Mouse (Mus musculus) heart, embryonic 16.5 days (tissue): Measurements from ENCODE around the gene Mettl25. TPM values are rescaled to one million over a fixed set of nuclear protein-coding genes. Genes with fewer than 3 reads are reported as not detected.
A peak's percentile ranks its signal among the peaks of the same experiment; 100 is the strongest.

Experiments
- ATAC-seq: fragments of 200-750 bp; cut with Nextera tagmentation; replicated peaks from 2 replicates; pipeline ENCODE4 v1.8.0; 2017; ENCODE audit warnings: moderate number of reproducible peaks; ENCODE audit not compliant: insufficient read depth, low FRiP score; ENCODE audit errors: extremely low read depth
- H3K27ac ChIP-seq: fragments of 300-500 bp; sonication (generic); 2 replicates; pipeline ENCODE4 v1.5.1; 2014; ENCODE audit warnings: mild to moderate bottlenecking, low read length, control low read depth, moderate library complexity
- H3K27me3 ChIP-seq: fragments of 300-500 bp; sonication (generic); 2 replicates; pipeline ENCODE4 v1.6.1; 2014; ENCODE audit warnings: low read length, mixed read lengths; ENCODE audit not compliant: control insufficient read depth, insufficient read depth
- H3K36me3 ChIP-seq: fragments of 300-500 bp; sonication (generic); 2 replicates; pipeline ENCODE4 v1.6.1; 2014; ENCODE audit not compliant: control insufficient read depth, insufficient read depth
- H3K4me1 ChIP-seq: fragments of 300-500 bp; sonication (generic); 2 replicates; pipeline ENCODE4 v1.6.1; 2014; ENCODE audit warnings: low read length, mixed read lengths; ENCODE audit not compliant: control insufficient read depth, insufficient read depth
- H3K4me2 ChIP-seq: fragments of 300-500 bp; sonication (generic); 2 replicates; pipeline ENCODE4 v1.6.1; 2014; ENCODE audit warnings: low read depth, mild to moderate bottlenecking, control low read depth, low read length
- H3K4me3 ChIP-seq: fragments of 300-500 bp; sonication (generic); 2 replicates; pipeline ENCODE4 v1.5.1; 2014; ENCODE audit warnings: mild to moderate bottlenecking, control low read depth, low read length
- H3K9ac ChIP-seq: fragments of 300-500 bp; sonication (generic); 2 replicates; pipeline ENCODE4 v1.6.1; 2014; ENCODE audit warnings: low read length, control low read depth
- H3K9me3 ChIP-seq: fragments of 300-500 bp; sonication (generic); replicated peaks from 2 replicates; pipeline ENCODE4 v1.6.1; 2016; ENCODE audit warnings: low read length; ENCODE audit not compliant: control insufficient read depth
- WGBS: fragments of 180-500 bp; shearing (Covaris S2); extraction: QIAGEN DNeasy Blood & Tissue Kit; methylation state at CpG from one replicate; pipeline ENCODE4 v1.1.7; 2014; 5-methylcytosine and 5-hydroxymethylcytosine counted together
- polyA plus RNA-seq: library from polyadenylated mRNA; unstranded; fragments of >200 nt; fragmentation: Nextera tagmentation; extraction: Ambion mirVana; gene quantifications from 2 replicates; pipeline ENCODE4 v1.2.1, GENCODE M21; 2015

The Mettl25 gene
- 11.0 and 11.2 TPM in 2 replicates for polyA plus RNA-seq

DNA sequence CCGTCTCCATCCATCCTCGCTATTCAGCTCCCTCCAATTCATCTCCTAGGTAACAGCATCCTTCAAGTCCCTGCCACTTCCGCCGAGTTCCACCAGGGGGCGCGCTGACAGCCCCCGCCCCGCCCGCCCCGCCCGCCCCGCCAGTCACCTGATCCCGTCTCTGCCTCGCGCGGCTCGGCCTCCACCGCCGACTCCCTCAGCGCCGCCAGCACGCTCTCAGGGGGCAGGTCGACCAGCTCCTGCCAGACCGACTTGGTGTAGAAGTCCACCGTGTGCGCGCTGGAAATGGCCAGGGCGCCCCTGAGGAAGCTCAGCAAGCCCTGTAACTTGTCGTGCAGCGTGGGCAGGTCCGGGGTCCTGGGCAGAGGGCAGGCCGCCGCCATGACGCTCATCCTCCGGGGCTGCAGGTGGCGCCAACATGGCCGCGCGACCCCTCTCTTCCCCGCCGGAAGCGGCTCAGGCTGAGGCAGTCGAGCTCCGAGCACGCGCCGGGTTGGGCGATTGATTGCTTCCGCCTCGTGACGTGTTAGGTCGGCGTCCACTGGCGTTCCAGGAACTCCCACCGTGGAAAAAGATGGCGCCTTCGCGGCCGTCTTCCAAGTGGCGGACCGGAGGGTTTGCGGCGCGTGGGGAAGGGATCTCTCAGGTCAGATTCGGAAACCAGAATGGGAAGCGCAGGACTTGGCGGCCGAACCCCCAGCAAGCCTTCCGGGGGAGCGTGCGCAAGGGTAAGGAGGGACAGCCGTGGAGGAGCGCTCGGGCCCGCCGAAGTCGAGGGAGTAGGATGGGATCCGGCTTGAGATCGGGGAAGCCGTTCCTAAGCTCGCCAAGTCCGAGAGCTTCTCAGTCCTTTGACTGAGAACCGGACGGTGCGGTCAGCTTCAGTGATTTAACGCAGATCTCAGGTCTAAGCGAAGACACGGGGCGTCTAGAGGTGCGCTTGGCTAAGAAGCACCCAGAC lies at the start of gene Mettl25, which contains the start of gene Ccdc59:
Mettl25 (minus strand) TSS at position 453 of the 961 bp plus-strand sequence.
Ccdc59 (plus strand) TSS at position 140 of the 961 bp plus-strand sequence.
- Histone ChIP-seq H3K4me1 (peaks cover 4% of the 10 kb centered on the region), H3K27ac (peak within 1 kb of the TSS; percentile 97), H3K27me3 (no peaks in the 10 kb centered on the region), H3K4me2 (peak within 1 kb of the TSS; percentile 96), H3K36me3 (peaks cover 28% of the 10 kb centered on the region), H3K9ac (peak within 1 kb of the TSS; percentile 93), H3K9me3 (no peaks in the 10 kb centered on the region), H3K4me3 (peak within 1 kb of the TSS; percentile 98)
- WGBS: under 1% methylated on average over 88 of the region's 90 CpGs
- peak; percentile 96 for ATAC-seq

DNA sequence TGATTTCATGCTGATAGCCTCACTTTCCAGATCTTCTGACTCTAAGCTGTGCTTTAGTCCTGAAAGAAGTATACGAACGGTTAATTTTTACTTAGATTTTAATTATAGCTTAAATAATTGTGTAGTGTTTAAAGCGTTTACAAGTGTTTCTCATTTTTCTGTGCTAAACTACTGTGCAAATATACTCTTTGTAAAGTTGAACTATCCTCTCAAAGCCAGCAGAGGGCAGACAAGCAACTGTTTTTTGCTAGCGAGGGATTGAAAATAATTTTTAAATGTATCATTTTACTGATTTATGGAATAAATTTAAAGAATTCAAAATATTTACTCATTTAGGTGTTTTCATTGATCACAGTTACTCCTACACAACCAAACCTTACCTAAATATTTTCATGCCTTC lies 26.1 kb upstream of the Mettl25 start:
- no peak for ATAC-seq
- 45% methylated on average over 4 of the region's 4 CpGs for WGBS
- no peak overlapping the region for H3K27ac ChIP-seq
- no peak overlapping the region for H3K9ac ChIP-seq
- no peak overlapping the region for H3K4me2 ChIP-seq
- no peaks in the 10 kb centered on the region for H3K27me3 ChIP-seq
- H3K4me3 ChIP-seq: no peak overlapping the region
- H3K9me3 ChIP-seq: no peaks in the 10 kb centered on the region
- no peaks in the 10 kb centered on the region for H3K36me3 ChIP-seq
- H3K4me1 ChIP-seq: no peaks in the 10 kb centered on the region

DNA sequence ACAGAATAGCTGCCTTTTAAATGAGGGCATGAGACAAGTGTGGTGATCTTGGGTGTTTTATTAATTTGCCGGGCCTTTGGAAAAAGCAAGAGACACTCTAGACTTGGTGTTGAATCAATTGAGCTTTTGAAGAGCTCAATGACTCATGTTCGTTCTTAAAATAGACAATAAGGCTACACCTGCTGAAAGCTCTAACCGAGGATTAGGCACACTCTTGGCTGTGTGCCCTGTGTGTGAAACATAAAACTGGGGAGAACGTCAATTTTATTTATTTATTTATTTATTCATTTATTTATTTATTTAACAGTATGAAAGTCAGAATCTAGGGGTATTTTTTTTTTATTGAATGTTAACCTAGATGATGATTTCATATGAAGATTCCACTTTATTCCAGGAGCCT lies 10.0 kb upstream of the Mettl25 start:
- H3K9ac ChIP-seq: no peak overlapping the region
- peaks cover 5% of the 10 kb centered on the region for H3K4me1 ChIP-seq
- 34% methylated on average over 4 of the region's 4 CpGs for WGBS
- peaks cover 15% of the 10 kb centered on the region for H3K36me3 ChIP-seq
- H3K9me3 ChIP-seq: no peaks in the 10 kb centered on the region
- H3K4me2 ChIP-seq: no peak overlapping the region
- no peak overlapping the region for H3K27ac ChIP-seq
- no peak for ATAC-seq
- H3K4me3 ChIP-seq: no peak overlapping the region
- no peaks in the 10 kb centered on the region for H3K27me3 ChIP-seq

DNA sequence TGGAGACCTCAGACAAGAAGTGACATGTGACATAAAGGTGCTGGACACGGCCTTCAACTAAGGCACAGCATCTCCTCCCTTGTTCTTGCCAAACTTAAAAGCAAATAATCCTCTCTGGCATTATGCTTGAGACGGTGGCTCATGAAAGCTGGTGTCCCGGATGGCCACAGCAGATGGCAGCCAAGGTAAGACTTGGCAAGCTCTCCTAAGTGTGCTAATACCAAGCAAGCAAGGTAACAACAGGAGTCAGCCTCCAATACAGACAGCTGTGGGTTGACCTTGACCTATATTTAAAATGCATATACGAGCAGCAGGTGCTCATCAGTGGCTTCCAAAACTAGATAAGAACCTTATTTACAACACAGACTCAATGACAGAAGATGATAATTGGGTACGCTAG lies 9.1 kb upstream of the Mettl25 start:
- no peaks in the 10 kb centered on the region for H3K27me3 ChIP-seq
- no peak for ATAC-seq
- H3K9me3 ChIP-seq: no peaks in the 10 kb centered on the region
- no peak overlapping the region for H3K4me3 ChIP-seq
- 83% methylated on average over 5 of the region's 5 CpGs for WGBS
- peaks cover 20% of the 10 kb centered on the region for H3K36me3 ChIP-seq
- H3K27ac ChIP-seq: no peak overlapping the region
- no peak overlapping the region for H3K9ac ChIP-seq
- H3K4me2 ChIP-seq: no peak overlapping the region
- peaks cover 5% of the 10 kb centered on the region for H3K4me1 ChIP-seq

DNA sequence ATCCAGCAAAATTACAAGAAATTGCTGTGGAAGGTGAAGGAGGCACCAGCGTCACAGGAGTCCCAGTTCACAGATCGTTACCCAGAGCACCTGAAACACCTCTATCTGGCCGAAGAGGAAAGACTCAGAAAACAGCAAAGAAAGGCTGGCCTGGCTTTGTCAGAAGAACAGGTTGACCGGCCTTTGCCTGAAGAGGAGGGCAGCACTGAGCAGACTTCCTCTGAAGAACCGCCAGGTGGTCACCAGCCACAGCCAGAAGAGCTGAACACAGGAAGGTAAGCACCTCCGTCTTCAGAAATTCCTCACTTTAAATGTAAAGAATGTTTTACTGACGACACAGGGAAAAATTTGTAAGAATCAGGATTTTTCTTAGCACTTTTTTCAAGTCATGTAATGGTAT lies 1.4 kb upstream of the Mettl25 start:
- Histone ChIP-seq H3K4me3 (no peak overlapping the region), H3K36me3 (peaks cover 33% of the 10 kb centered on the region)

DNA sequence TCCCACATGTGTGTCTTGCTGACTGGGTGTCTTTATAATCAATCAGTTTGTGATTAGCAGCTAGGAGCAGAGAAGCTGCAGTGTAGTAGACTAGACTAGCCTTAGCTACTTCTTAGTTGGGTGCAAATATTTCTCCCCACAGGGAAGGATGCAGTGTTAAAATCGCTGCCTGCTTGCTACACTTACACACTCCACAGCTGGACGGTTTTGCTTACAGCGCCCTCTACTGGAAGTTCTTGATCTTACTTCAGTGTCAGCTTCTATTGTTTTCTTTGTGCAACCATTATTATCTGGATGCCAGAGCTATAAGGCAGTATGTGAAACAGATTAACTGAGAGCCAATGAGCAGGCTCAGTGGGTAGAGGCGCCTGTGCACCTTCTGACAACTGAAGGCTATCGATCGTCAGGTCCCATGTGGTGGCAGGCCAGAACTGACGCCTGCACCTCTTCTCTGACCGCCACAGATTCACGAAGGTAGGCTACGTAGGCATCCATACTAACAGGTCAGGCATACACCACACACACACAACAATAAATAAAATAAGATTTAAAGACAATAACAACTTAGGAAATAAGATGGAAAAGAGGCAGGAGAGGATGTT lies 6.5 kb downstream of the Mettl25 start:
- no peaks in the 10 kb centered on the region for H3K4me1 ChIP-seq
- H3K36me3 ChIP-seq: peaks cover 3% of the 10 kb centered on the region; the same call in 1 of the 2 replicates
- H3K4me3 ChIP-seq: no peak overlapping the region
- no peak overlapping the region for H3K9ac ChIP-seq
- no peak overlapping the region for H3K4me2 ChIP-seq
- no peaks in the 10 kb centered on the region for H3K9me3 ChIP-seq
- WGBS: 62% methylated on average over 10 of the region's 10 CpGs
- ATAC-seq: no peak
- H3K27ac ChIP-seq: no peak overlapping the region
- no peaks in the 10 kb centered on the region for H3K27me3 ChIP-seq

More for the DNA sequence above, 1.4 kb upstream of the Mettl25 start:
- Histone ChIP-seq H3K4me2 (peak overlapping the region; percentile 96; the same call in 1 of the 2 replicates), H3K27me3 (no peaks in the 10 kb centered on the region), H3K27ac (no peak overlapping the region), H3K9me3 (no peaks in the 10 kb centered on the region), H3K9ac (no peak overlapping the region), H3K4me1 (peaks cover 4% of the 10 kb centered on the region)
- ATAC-seq: no peak
- whole genome bisulfite sequencing: 84% methylated on average over 7 of the region's 7 CpGs

DNA sequence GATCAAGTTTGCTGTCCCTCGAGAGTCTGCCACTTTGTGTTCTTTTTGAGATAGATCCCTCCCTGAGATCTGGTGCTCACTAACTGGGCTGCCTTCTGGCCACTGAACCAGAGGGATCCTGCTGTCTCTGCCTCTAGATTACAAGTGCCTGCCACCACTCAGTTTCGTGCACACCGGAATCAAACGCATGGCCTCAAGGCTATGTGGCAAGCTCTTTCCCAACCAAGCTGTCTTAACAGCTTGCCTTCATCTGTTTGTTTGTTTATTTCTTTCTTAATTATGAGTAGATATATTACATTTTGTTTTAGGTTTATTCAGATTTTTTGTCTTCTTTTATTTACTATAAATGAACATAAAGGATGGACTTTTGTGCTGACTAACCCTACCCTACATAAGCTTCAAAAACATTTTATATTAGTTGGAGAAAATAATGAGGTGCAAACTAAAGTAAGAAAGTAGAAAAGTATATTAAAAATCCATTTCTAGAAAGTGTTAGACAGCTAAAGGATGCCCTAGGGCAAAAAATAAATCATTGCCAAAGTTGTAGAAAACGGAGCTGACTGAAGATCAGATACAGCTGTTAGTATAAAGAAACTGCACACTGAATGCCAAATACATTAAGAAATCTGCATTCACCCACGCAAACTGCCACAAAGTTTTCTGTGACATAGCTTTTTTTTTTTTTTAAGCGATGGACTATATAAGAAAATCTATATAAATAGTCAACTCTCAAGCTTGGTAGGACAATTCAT lies 34.7 kb downstream of the Mettl25 start:
- Histone ChIP-seq H3K4me2 (no peak overlapping the region), H3K4me3 (no peak overlapping the region), H3K9me3 (no peaks in the 10 kb centered on the region), H3K9ac (no peak overlapping the region), H3K27me3 (no peaks in the 10 kb centered on the region), H3K4me1 (no peaks in the 10 kb centered on the region), H3K27ac (no peak overlapping the region), H3K36me3 (no peaks in the 10 kb centered on the region)
- WGBS: 81% methylated on average over 7 of the region's 7 CpGs
- no peak for ATAC-seq

DNA sequence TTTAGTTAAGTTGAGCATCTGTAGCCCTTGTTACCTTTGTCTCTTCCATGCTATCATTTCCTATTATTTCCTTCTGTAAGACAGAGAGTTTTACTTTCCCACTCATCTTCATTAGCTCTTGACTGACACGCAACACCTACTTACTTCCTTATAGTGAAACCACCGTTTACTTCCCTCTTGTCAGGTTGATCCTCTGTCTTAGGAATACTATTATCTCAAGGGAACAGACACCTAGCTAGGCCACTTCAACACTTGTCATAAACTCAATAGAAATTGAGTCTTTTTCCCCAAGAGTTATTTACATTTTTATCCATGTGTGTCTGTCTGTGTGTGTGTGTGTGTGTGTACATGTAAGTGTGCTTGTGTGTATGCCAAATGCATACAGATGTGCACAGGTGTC lies 37.7 kb downstream of the Mettl25 start:
- H3K27me3 ChIP-seq: no peaks in the 10 kb centered on the region
- 85% methylated on average over 2 of the region's 2 CpGs for WGBS

More for the DNA sequence above, 37.7 kb downstream of the Mettl25 start:
- H3K9ac ChIP-seq: no peak overlapping the region
- no peak overlapping the region for H3K27ac ChIP-seq
- H3K9me3 ChIP-seq: no peaks in the 10 kb centered on the region
- H3K4me3 ChIP-seq: no peak overlapping the region
- H3K4me2 ChIP-seq: no peak overlapping the region
- H3K36me3 ChIP-seq: no peaks in the 10 kb centered on the region
- H3K4me1 ChIP-seq: no peaks in the 10 kb centered on the region
- ATAC-seq: no peak
